Mouse (Mus musculus): ENCODE data around the gene Bcr. TPM values are rescaled to one million over a fixed set of nuclear protein-coding genes. Genes with fewer than 3 reads are reported as not detected.

Gene Bcr
- polyA plus RNA-seq, 3 experiments from 2014 or later: 5.5 to 9.0 (median 6.4) TPM

Other genes starting within 250 kb of the Bcr start
- gene Gnaz, start 93.4 kb upstream of the Bcr start, polyA plus RNA-seq (2017; shearing (Covaris generic)): not detected
- not detected for gene Rsph14, start 28.0 kb upstream of the Bcr start, polyA plus RNA-seq (2017; shearing (Covaris generic))
- 1 to 10 TPM in 1 of 3 experiments, under 1 TPM in 2; 0.51 to 1.3 (median 0.63) TPM for gene Rab36, start 23.5 kb upstream of the Bcr start, polyA plus RNA-seq (2017; shearing (Covaris generic))
- 10 to 100 TPM; 13.3 to 15.2 (median 13.3) TPM for gene Specc1l, start 151.5 kb downstream of the Bcr start, polyA plus RNA-seq (2017; shearing (Covaris generic))

Data from inflammation-experienced regulatory T-cells, adult 6 months (primary cell).